Mouse (Mus musculus) stomach, embryonic 14.5 days (tissue): Measurements from ENCODE around the gene Aarsd1. TPM values are rescaled to one million over a fixed set of nuclear protein-coding genes. Genes with fewer than 3 reads are reported as not detected.

Source experiments
- ATAC-seq: fragments of 200-750 bp; cut with Nextera tagmentation; 2 replicates; pipeline ENCODE4 v1.8.0; 2017; ENCODE audit warnings: low read depth, moderate TSS enrichment; ENCODE audit not compliant: insufficient number of reproducible peaks, insufficient read depth, low FRiP score
- H3K27ac ChIP-seq: fragments of 300-500 bp; sonication (generic); 2 replicates; pipeline ENCODE4 v1.5.1; 2014; ENCODE audit warnings: mild to moderate bottlenecking, low read length, moderate library complexity, mixed read lengths
- H3K27me3 ChIP-seq: fragments of 300-500 bp; sonication (generic); 2 replicates; pipeline ENCODE4 v1.6.1; 2014; ENCODE audit warnings: low read length, control low read depth, mixed read lengths; ENCODE audit not compliant: control insufficient read depth, insufficient read depth
- H3K36me3 ChIP-seq: fragments of 300-500 bp; sonication (generic); 2 replicates; pipeline ENCODE4 v1.6.1; 2014; ENCODE audit warnings: mild to moderate bottlenecking, control low read depth, low read length, moderate library complexity, mixed read lengths; ENCODE audit not compliant: control insufficient read depth, insufficient read depth
- H3K4me1 ChIP-seq: fragments of 300-500 bp; sonication (generic); 2 replicates; pipeline ENCODE4 v1.6.1; 2014; ENCODE audit warnings: low read length, control low read depth, mixed read lengths; ENCODE audit not compliant: control insufficient read depth, insufficient read depth
- H3K4me2 ChIP-seq: fragments of 300-500 bp; sonication (generic); replicated peaks from 2 replicates; pipeline ENCODE4 v1.6.1; 2014; ENCODE audit warnings: low read depth, low read length, control low read depth
- H3K4me3 ChIP-seq: fragments of 300-500 bp; sonication (generic); 2 replicates; pipeline ENCODE4 v1.5.1; 2014; ENCODE audit warnings: low read depth, low read length, control low read depth
- H3K9ac ChIP-seq: fragments of 300-500 bp; sonication (generic); replicated peaks from 2 replicates; pipeline ENCODE4 v1.6.1; 2014; ENCODE audit warnings: low read depth, mild to moderate bottlenecking, control low read depth, low read length, moderate library complexity, mixed read lengths
- H3K9me3 ChIP-seq: fragments of 300-500 bp; sonication (generic); 2 replicates; pipeline ENCODE4 v1.6.1; 2016; ENCODE audit warnings: low read depth, low read length, control low read depth; ENCODE audit not compliant: control insufficient read depth
- WGBS: fragments of 180-500 bp; shearing (Covaris S2); extraction: QIAGEN DNeasy Blood & Tissue Kit; methylation state at CpG from one replicate; pipeline ENCODE4 v1.1.7; 2014; 5-methylcytosine and 5-hydroxymethylcytosine counted together
- polyA plus RNA-seq: library from polyadenylated mRNA; unstranded; fragments of >200 nt; fragmentation: Nextera tagmentation; extraction: Ambion mirVana; gene quantifications from 2 replicates; pipeline ENCODE4 v1.2.1, GENCODE M21; 2014

The Aarsd1 gene
- polyA plus RNA-seq, 1 experiment from 2014 or later, result 74.0 TPM

DNA sequence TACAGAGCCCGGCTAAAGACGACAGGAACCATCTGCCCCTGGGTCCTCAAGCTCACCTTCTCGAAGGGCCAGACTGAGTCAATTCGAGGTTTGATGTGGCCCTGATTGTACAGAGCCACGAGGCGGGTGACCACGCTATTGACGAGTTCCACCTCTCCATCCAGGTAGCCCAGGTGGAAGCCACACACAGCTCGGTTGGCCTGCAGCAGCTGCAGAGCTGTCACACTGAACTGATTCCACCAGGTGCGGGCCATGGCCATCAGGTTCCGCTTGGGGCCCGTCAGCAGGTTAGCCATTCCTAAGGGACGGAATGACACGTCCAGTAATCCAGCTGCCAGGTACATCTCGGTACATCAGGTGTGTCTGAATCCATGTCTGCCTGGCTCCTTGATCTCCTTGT is 42.9 kb upstream of the Aarsd1 start:
- 79% methylated on average over 15 of the region's 15 CpGs for WGBS
- ATAC-seq, result no peak
- Histone ChIP-seq H3K27me3 (no peaks in the 10 kb centered on the region), H3K4me3 (no peak overlapping the region), H3K27ac (no peak overlapping the region), H3K4me1 (peaks cover 34% of the 10 kb centered on the region), H3K36me3 (peaks cover 17% of the 10 kb centered on the region), H3K9me3 (no peaks in the 10 kb centered on the region), H3K4me2 (no peak overlapping the region), H3K9ac (no peak overlapping the region)

DNA sequence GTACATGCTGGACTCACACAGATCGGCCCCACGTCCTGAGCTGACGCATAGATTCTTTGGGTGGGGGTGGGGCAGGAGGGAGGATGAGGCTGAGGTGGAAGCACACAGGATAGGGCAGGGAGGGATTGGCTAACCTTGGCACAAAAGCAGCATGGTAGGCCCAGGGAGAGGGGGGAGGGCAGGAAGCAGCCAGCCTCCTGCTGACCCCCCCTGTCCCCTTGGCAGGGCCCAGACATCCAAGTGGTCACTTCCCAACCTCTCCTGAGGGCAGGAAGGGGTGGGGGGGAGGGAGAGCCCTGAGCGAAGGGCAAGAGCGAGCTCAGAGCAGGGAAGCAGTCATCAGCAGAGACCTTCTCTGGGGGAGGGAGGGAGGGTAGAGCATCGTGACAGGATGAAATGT is 42.3 kb upstream of the Aarsd1 start:
- WGBS, result 38% methylated on average over 6 of the region's 6 CpGs
- no peak for ATAC-seq

DNA sequence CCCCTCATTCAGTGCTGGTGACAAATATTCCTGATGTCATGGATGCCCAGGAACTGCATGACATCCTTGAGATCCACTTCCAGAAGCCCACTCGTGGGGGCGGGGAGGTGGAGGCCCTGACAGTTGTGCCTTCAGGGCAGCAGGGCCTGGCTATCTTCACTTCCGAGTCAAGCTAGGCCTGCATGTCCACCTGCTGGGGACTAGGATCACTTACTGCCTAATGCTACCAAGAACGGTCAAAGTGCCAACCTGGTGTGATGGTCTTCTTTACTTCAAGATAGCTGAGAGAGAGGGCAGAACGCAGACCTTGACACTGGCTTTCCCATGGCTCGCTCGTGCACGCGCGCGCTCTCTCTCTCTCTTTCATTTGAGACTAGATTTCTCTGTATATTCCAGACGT is 40.8 kb upstream of the Aarsd1 start:
- Histone ChIP-seq H3K9me3 (no peaks in the 10 kb centered on the region), H3K9ac (no peak overlapping the region), H3K4me1 (peaks cover 21% of the 10 kb centered on the region), H3K4me3 (no peak overlapping the region), H3K4me2 (no peak overlapping the region), H3K36me3 (peaks cover 17% of the 10 kb centered on the region), H3K27ac (no peak overlapping the region), H3K27me3 (no peaks in the 10 kb centered on the region)
- ATAC-seq, result no peak
- WGBS, result 78% methylated on average over 12 of the region's 12 CpGs

More for the DNA sequence above, 42.3 kb upstream of the Aarsd1 start:
- H3K4me3 ChIP-seq, result no peak overlapping the region
- H3K27ac ChIP-seq, result no peak overlapping the region
- H3K4me1 ChIP-seq, result peaks cover 33% of the 10 kb centered on the region
- peaks cover 17% of the 10 kb centered on the region for H3K36me3 ChIP-seq
- H3K9ac ChIP-seq, result no peak overlapping the region
- H3K4me2 ChIP-seq, result no peak overlapping the region
- no peaks in the 10 kb centered on the region for H3K9me3 ChIP-seq
- no peaks in the 10 kb centered on the region for H3K27me3 ChIP-seq

DNA sequence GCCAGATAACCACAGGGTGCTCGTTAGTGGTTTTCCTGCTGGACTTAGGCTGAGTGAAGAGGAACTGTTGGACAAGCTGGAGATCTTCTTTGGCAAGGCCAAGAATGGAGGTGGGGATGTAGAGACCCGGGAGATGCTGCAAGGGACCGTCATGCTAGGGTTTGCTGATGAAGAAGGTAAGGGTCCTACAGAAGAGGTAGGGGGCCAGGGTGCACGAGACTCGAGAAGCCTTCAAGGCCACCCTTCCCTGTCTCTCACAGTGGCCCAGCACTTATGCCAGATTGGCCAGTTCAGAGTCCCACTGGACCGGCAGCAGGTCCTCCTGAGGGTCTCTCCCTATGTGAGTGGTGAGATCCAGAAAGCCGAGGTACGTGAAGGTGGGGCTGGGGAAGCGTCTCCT is 40.2 kb upstream of the Aarsd1 start:
- Histone ChIP-seq H3K9ac (no peak overlapping the region), H3K9me3 (no peaks in the 10 kb centered on the region), H3K36me3 (peaks cover 17% of the 10 kb centered on the region), H3K27me3 (no peaks in the 10 kb centered on the region), H3K27ac (no peak overlapping the region), H3K4me2 (no peak overlapping the region), H3K4me3 (no peak overlapping the region), H3K4me1 (peaks cover 21% of the 10 kb centered on the region)
- 87% methylated on average over 9 of the region's 9 CpGs for WGBS
- ATAC-seq, result no peak

DNA sequence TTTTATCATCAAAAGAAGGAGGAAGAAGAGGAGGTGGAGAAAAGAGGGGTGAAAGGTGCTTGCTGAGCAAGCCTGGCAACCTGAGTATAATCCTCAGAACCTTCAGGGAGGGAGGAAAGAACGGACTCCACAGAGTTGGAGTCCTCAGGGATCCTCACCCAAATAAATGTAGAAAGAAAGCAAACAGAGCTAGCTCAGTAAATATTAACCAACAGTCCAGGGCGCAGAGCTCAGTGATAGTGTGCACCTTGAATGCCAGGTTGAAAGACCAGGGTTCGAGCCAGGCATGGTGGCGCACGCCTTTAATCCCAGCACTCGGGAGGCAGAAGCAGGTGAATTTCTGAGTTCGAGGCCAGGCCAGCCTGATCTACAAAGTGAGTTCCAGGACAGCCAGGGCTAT is 38.2 kb upstream of the Aarsd1 start:
- H3K27ac ChIP-seq, result no peak overlapping the region
- H3K9ac ChIP-seq, result no peak overlapping the region
- H3K9me3 ChIP-seq, result no peaks in the 10 kb centered on the region
- no peaks in the 10 kb centered on the region for H3K27me3 ChIP-seq
- no peak for ATAC-seq
- H3K36me3 ChIP-seq, result peaks cover 12% of the 10 kb centered on the region
- H3K4me2 ChIP-seq, result no peak overlapping the region
- 76% methylated on average over 7 of the region's 7 CpGs for WGBS
- peaks cover 16% of the 10 kb centered on the region for H3K4me1 ChIP-seq
- H3K4me3 ChIP-seq, result no peak overlapping the region

DNA sequence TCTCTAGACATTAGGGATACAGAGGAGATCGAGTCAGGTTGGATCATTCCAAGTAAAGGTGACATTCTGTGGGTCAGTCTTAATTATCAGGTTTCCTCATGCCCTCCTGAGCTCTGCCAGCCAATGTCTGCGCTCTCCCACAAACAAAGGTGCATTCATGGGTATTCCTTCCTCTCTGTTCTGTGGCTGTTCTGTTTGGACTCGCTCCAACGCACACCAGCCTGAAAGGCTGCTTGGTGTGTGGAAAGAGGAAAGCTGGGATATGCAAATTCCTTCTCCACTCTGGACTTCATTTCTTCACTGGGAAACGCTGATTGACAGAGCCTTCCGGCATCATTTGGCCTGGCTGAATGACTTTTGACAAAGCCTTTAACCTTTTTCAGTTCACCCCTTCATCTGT is 37.3 kb upstream of the Aarsd1 start:
- WGBS, result 73% methylated on average over 6 of the region's 6 CpGs
- H3K36me3 ChIP-seq, result peaks cover 4% of the 10 kb centered on the region; the same call in 1 of the 2 replicates
- H3K9ac ChIP-seq, result no peak overlapping the region
- no peak overlapping the region for H3K27ac ChIP-seq
- no peaks in the 10 kb centered on the region for H3K27me3 ChIP-seq
- H3K4me2 ChIP-seq, result no peak overlapping the region
- no peak overlapping the region for H3K4me3 ChIP-seq
- peaks cover 12% of the 10 kb centered on the region for H3K4me1 ChIP-seq
- ATAC-seq, result no peak
- H3K9me3 ChIP-seq, result no peaks in the 10 kb centered on the region

DNA sequence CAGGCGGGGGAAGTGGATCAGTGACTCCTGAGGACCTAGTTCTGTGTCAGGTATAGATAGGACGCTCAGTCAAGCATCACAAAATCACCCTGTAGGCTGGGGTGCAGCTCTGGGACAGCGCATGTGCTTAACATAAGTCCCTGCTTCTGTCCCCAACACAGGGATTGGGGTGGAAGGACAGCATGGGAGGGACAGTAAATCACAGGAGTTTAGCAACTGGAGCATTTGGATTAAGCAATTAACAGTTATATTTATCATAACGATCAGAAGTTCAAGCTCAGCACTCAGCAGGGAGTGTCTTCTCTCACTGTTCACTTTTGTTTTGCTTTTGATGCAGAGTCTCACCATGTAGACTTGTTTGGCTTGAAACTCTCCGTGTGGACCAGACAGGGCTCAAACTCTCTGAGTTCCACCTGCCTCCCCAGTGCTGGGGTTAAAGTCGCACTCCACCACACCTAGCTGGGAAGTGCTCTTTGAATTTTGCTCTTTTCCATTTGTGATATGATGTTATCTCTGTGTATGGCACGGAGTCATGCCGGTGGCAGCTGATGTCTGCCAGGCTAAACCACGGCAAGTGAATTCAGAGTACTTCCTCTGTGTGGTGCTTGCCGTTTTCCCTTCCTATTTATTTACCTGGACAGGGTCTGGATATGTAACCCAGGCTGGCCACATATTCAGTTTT is 34.8 kb upstream of the Aarsd1 start:
- H3K27me3 ChIP-seq, result no peaks in the 10 kb centered on the region
- H3K9ac ChIP-seq, result no peak overlapping the region
- H3K36me3 ChIP-seq, result no peaks in the 10 kb centered on the region; the same call in 1 of the 2 replicates
- no peaks in the 10 kb centered on the region for H3K9me3 ChIP-seq
- WGBS, result 67% methylated on average over 10 of the region's 10 CpGs
- no peak overlapping the region for H3K4me3 ChIP-seq
- no peak overlapping the region for H3K27ac ChIP-seq
- peaks cover 2% of the 10 kb centered on the region; the same call in 1 of the 2 replicates for H3K4me1 ChIP-seq
- H3K4me2 ChIP-seq, result no peak overlapping the region
- ATAC-seq, result no peak

DNA sequence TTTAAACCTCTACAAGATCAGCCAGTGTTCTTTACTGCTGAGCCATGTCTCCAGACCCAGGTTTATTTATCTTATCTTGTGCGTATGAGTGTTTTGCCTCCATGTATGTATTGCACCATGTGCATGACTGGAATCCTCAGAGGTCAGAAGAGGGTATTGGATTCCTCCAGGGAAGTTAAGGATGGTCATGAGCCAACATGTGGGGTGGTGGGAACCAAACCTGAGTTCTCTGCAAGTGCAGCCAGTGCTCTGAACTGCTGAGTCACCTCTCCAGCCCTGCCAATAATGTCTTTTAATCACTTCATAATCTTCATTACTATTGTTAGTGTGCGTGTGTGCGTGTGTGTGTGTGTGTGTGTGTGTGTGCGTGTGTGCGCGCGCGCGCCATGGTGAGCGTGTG is 34.1 kb upstream of the Aarsd1 start:
- H3K9me3 ChIP-seq, result no peaks in the 10 kb centered on the region
- 91% methylated on average over 10 of the region's 10 CpGs for WGBS
- no peak overlapping the region for H3K4me2 ChIP-seq
- H3K9ac ChIP-seq, result no peak overlapping the region
- H3K27me3 ChIP-seq, result no peaks in the 10 kb centered on the region
- no peak overlapping the region for H3K4me3 ChIP-seq
- peaks cover 2% of the 10 kb centered on the region; the same call in 1 of the 2 replicates for H3K4me1 ChIP-seq
- no peaks in the 10 kb centered on the region for H3K36me3 ChIP-seq
- ATAC-seq, result no peak
- H3K27ac ChIP-seq, result no peak overlapping the region

DNA sequence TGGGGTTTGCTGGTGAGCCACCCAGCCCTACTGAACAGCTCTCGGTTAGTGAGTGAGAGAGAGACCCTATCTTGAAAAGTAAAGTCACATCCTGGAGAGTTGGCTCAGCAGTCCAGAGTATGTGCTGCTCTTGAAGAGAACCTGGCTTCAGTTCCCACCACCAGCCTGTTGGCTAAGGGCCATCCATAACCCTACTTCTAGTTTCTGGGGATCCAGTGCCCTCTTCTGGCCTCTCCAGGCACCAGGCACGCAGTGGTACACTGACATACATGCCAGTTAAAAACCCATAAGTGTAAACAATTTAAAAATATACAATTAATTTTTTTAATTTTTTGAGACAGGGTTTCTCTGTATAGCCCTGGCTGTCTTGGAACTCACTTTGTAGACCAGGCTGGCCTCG is 33.0 kb upstream of the Aarsd1 start:
- H3K9ac ChIP-seq, result no peak overlapping the region
- H3K27me3 ChIP-seq, result no peaks in the 10 kb centered on the region
- no peak for ATAC-seq
- H3K4me3 ChIP-seq, result no peak overlapping the region
- peaks cover 2% of the 10 kb centered on the region; the same call in 1 of the 2 replicates for H3K4me1 ChIP-seq
- H3K36me3 ChIP-seq, result peaks cover 4% of the 10 kb centered on the region; the same call in 1 of the 2 replicates
- WGBS, result 84% methylated on average over 3 of the region's 3 CpGs
- H3K9me3 ChIP-seq, result no peaks in the 10 kb centered on the region
- no peak overlapping the region for H3K27ac ChIP-seq
- H3K4me2 ChIP-seq, result no peak overlapping the region
